Mouse (Mus musculus) heart, postnatal 25 days (tissue): ENCODE measurements around the gene Tacr2. TPM values are rescaled to one million over a fixed set of nuclear protein-coding genes. Genes with fewer than 3 reads are reported as not detected.

ENCODE experiments used
- DNase-seq: peaks from one replicate; pipeline ENCODE4 v3.0.0; 2022; ENCODE audit warnings: low spot score
- intact Hi-C: fragments of 180-260 bp; cut with DNase I; formaldehyde crosslinking; loops from one replicate; pipeline ENCODE4 v1.15.1; 2025
- total RNA-seq, 2 experiments: library from RNA; stranded (reverse); gene quantifications; 2 replicates each; pipeline ENCODE4 v1.2.3; 2021

Gene Tacr2
- total RNA-seq, 2 experiments from 2014 or later: not detected

- DNase-seq: no peak
- intact Hi-C loops: no loop called here
Measured at GRCm38 (mm10) chr10:62287460-62288124, 35.4 kb downstream of the Tacr2 start.

DNA sequence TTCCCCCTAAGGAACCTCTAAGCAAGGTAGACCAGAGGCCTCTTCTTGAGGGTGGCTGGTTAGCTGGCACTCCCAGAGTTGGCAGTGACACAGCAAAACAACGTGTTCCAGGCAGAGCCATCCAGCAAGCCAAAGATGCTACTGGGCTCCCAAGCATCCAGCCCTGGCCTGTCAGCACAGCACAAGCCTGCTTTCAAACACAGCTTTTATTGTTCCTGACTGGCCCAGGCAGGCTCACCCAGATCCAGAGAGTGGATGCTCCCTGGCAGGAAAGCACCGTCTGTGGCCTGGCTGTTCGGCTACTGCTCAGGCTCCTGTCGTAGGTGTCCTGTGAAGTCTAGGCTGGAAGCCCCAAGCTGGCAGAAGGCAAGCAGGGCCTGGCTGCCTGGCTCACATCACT lies 41.9 kb downstream of the Tacr2 start:
- DNase-seq: no peak
- intact Hi-C loops: no loop called here

DNA sequence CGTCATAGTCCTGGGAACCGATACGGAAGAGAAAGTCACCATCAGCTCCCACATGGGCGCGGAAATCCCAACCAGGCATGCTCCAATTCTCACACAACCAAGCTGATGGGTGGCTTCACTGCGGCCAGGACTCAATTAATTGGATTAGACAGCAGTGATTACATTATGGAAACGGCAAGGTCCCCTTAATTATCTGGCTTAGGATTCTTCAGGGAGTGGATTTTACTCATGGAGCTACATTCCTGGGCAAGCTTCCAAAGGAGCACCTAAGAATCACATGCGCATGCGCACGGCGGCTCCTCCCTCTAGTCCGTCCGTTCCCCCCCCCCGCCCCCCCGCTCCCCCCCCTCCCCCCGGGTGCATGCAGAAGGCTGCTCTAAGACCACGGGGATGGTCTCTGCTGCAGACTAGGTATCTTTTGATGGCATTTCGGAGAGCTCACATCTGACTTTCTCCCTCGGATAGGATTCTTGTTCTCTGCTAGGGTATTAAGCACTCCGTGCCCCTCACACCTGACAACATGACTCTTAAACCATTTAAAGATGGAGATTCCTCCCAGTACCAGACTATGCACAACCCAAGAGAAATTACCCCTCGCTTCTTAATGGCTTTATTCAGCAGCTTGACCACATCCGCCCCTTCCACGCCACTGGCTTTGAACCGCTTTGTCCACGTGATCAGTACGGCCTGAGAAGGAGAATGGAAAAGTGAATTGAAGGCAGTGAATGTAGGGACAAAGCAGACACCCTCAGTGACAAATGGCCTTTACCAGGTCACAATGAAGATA lies 44.0 kb downstream of the Tacr2 start:
- intact Hi-C loops: no loop called here
- DNase-seq: no peak

DNA sequence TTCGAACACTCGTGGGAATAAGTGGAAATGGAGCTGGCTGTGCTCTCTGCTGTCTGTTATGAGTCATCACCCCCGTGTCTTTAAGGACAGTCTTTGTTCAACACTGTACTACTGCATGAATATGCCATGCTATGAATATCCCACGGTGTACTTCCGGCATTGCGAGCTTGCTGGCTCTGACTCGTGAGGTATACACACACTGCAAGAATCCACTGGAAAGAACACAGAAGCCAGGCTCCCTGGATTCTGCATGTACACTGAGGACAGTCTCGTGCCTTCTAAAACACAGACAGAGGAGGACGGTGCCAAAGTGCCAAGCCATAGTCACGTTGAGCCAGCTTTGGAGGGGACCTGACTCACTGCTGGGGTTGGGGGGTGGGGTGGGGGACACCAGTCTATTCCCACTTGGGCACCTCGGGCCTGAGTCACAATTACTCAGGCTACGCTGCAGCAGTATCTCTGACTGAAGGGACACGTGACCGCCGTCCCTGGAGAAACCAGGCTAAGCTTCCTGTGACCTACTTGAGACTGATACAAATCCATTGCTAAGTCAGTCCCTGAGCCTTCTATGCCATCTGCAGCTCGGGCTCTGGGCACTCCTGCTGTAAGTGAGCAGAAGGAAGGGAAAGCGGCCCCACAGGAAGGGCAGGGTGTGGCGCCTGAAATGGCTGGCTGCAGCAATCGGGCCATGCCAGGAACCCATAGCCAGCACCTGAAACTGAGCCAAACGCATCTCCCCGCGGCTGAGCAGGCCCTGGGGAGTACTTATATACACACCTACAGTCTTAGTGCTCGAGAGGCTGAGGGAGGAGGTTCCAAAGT lies 48.0 kb downstream of the Tacr2 start:
- intact Hi-C loops: loop anchor here (5.0 kb wide), 1 partner anchor 37 kb away; no protein-coding TSS in a partner anchor
- peak; percentile 28 for DNase-seq

- intact Hi-C loops: no loop called here
- DNase-seq: no peak
Measured at GRCm38 (mm10) chr10:62305090-62305489, 52.9 kb downstream of the Tacr2 start.

- intact Hi-C loops: no loop called here
- no peak for DNase-seq
Measured at GRCm38 (mm10) chr10:62306483-62306882, 54.2 kb downstream of the Tacr2 start.

DNA sequence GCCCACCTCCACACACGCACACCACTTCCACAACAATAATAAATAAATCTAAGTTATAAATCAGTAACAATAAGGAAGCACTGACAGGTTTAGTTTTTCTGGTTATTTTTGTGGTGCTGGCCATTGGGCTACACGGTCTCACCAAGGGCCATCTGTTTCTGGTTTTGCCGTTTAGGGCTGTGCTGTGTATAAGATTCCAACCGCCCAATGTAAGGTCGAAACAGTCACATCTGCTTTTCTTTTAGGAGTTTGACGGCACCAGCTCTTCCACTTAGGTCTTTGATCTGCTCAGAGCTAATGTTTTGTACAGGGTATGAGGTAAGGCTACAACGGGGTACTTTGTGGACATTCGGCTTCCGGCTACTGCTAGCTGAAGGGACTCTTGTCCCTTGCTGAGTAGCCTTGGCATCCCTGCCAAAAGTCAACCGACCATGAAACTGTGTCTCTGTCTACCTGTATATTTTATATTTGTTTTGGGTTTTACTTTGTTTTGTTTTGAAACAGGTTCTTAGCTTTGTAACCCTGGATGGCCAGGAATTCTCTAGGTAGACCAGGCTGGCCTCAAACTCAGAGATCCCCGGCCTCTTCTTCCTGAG lies 56.8 kb downstream of the Tacr2 start:
- intact Hi-C loops: no loop called here
- no peak for DNase-seq

DNA sequence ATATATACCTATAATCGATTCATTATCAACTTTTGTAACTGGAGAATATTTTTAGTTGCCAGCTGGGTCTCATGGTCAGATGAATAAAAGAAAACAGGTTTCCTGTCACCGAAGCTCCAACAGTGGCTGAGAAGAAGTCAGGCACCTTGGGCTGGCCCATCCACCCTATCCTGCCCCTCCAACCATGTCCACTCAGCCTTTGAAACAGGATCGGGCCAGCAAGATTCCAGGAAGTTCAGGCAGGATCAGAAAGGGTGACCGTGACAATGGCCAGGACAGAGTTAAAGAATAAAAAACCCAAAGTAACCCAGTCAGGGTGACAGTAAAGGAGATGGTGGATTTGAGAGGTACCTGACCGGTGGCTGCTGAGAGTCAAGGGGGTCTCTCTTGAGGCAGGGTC lies 57.4 kb downstream of the Tacr2 start:
- intact Hi-C loops: no loop called here
- DNase-seq: no peak

- no peak for DNase-seq
- intact Hi-C loops: no loop called here
Measured at GRCm38 (mm10) chr10:62310259-62311039, 58.2 kb downstream of the Tacr2 start.

DNA sequence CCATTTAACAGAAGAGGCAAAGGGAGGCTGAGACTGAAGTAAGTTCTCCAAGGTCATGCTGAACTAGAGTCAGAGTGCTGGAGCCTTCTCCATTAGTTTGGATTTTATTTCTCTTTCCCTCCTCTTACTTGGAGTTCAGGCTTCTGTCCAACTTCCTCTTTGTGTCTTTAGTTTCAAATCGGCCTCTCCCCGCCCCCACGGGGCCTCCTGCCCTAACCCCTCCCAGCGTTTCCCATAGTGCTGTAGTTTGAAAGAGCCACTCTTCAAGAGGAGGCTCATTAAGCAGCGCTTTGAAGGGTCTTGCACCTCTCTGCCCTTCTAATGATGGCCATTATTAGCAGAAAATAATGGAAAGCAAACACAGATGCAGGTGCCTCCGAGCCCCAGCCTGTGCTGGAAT lies 59.2 kb downstream of the Tacr2 start:
- peak; percentile 45 for DNase-seq

GRCm38 (mm10) chr10:62313140-62313539 lies 60.9 kb downstream of the Tacr2 start:
- intact Hi-C loops: no loop called here

More for the DNA sequence above, 59.2 kb downstream of the Tacr2 start:
- intact Hi-C loops: no loop called here

DNA sequence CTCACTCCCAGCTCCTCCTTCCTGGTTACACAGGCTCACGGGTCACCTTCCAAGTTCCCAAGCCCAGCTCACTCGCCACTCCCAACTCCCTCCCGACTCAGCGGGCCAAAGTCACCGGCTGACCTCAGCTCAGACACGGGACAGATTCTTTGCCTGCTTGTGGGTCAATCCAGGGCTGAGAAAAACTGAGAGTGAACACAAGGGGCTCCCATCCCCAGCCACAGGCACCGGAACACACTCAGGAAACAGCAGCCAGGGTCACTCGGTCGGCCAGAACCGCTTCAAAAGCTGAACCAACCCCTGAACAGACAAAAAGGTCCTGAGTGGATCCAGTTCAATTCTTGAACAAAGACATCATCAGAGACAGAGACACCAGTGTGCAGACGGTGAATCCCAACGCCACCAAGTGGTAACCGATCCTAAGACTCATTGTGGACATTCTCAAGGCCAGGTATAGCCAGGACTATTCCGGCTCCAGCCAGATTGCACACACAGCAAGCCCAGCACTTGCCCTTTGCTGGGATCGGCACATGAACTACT lies 61.7 kb downstream of the Tacr2 start:
- DNase-seq: no peak
- intact Hi-C loops: no loop called here

More at GRCm38 (mm10) chr10:62313140-62313539, 60.9 kb downstream of the Tacr2 start:
- DNase-seq: no peak

Other genes with a start within 250 kb of the Tacr2 start
- gene Neurog3, start 119.3 kb upstream of the Tacr2 start, total RNA-seq: not detected
- 1 to 10 TPM; 1.6 TPM for gene Fam241b, start 108.5 kb upstream of the Tacr2 start, total RNA-seq
- 1 to 10 TPM; 8.3 to 8.6 TPM for gene Tspan15, start 21.2 kb upstream of the Tacr2 start, total RNA-seq
- gene Hk1, start 127.5 kb downstream of the Tacr2 start, total RNA-seq: 100 to 1,000 TPM; 123 to 142 TPM
- gene Hkdc1, start 170.1 kb downstream of the Tacr2 start, total RNA-seq: not detected
- gene 4930507D05Rik, start 197.1 kb downstream of the Tacr2 start, total RNA-seq: under 1 TPM; 0.22 to 0.26 TPM
- 10 to 100 TPM; 38.5 to 39.3 TPM for gene Supv3l1, start 197.3 kb downstream of the Tacr2 start, total RNA-seq
- 10 to 100 TPM; 40.9 to 48.2 TPM for gene Vps26a, start 234.4 kb downstream of the Tacr2 start, total RNA-seq